Mouse (Mus musculus): Measurements from ENCODE around the gene Tas2r108. TPM values are rescaled to one million over a fixed set of nuclear protein-coding genes. Genes with fewer than 3 reads are reported as not detected.

Tas2r108 gene
- polyA plus RNA-seq (2012; fragmentation: generic; extraction: Trizol), result not detected

DNA sequence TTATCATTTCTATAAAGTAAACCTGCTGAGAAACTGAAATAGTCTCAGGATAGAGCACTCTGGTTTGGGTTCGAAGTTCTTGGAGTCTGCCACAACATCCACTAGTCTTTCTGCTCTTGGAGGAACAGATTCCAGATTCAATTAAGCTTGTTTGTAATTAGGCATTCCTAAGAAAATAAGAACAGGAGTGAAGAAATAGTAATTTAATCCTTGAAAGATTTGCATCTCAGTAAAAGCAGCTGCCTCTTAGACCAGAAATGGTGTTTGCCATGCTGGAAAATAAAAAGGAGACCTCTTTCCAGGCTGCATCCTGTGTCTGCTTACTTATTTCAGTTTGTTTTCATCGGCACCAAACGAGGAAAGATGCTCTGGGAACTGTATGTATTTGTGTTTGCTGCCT lies at the start of gene Tas2r108:
Tas2r108 (plus strand) TSS at position 301 of the 400 bp plus-strand sequence.
- no peak for TF ChIP-seq POLR2AphosphoS2 (IDR thresholded peaks at IDR 0.05; ENCODE audit: insufficient read length, low read depth)
- TF ChIP-seq POLR2A (IDR thresholded peaks at IDR 0.05; ENCODE audit: insufficient read length, low read depth), result no peak
- no peak for TF ChIP-seq TCF12 (IDR thresholded peaks at IDR 0.05; ENCODE audit: insufficient read depth, poor library complexity, severe bottlenecking)
- no peak for TF ChIP-seq USF1 (IDR thresholded peaks at IDR 0.05; ENCODE audit: low read depth)
- TF ChIP-seq SRF (IDR thresholded peaks at IDR 0.05; ENCODE audit: control insufficient read depth, insufficient read length, low read depth), result no peak
- no peak for TF ChIP-seq MYOG (IDR thresholded peaks at IDR 0.05; ENCODE audit: control insufficient read depth in 1 of 3, insufficient read depth in 1 of 3, insufficient read length in 2 of 3, low read depth in 2 of 3)
- no peak for TF ChIP-seq CEBPB (IDR thresholded peaks at IDR 0.05; ENCODE audit: insufficient read depth, poor library complexity, severe bottlenecking)
- TF ChIP-seq MAX (IDR thresholded peaks at IDR 0.05; ENCODE audit: low read depth), result no peak
- TF ChIP-seq E2F4 (IDR thresholded peaks at IDR 0.05; ENCODE audit: insufficient read depth), result no peak
- no peak for TF ChIP-seq REST (IDR thresholded peaks at IDR 0.05; ENCODE audit: insufficient read depth, insufficient read length)
- TF ChIP-seq TCF3 (IDR thresholded peaks at IDR 0.05; ENCODE audit: insufficient read length, low read depth), result no peak
- no peak for TF ChIP-seq MYOD1 (IDR thresholded peaks at IDR 0.05; ENCODE audit: control insufficient read depth in 1 of 3, insufficient read length in 2 of 3, low read depth in 2 of 3)
- H3K36me3 ChIP-seq (ENCODE audit: control insufficient read depth, insufficient read depth), result no peaks in the 10 kb centered on the region

DNA sequence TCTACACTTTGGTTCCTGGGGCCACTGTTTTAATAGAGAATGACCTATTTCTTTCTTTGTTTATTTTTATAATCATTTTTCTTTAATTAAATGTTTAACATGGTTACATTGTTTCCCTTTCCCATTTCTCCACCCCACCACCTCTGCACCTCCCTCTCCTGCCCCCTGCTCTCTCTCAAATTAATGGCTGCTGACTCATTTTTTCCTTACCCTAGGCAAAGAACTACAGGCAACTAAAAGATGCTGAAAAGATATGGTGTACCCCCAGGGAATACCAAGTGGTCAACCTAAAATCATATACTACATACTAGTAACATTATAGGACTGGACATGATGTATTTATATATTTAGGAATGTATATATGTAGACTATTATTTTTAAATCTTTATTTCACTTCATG lies 44.7 kb upstream of the Tas2r108 start:
- Histone ChIP-seq H3K27me3 (ENCODE audit: control insufficient read depth, insufficient read depth, insufficient read length) (peaks cover 18% of the 10 kb centered on the region), H3K4me3 (no peak overlapping the region), H3K36me3 (ENCODE audit: control insufficient read depth, insufficient read depth) (no peaks in the 10 kb centered on the region), H3K4me2 (ENCODE audit: low read depth) (no peak overlapping the region), H3K79me2 (ENCODE audit: control insufficient read depth, insufficient read depth) (no peaks in the 10 kb centered on the region), H3ac (ENCODE audit: control insufficient read depth, insufficient read length) (no peak overlapping the region)
- TF ChIP-seq MAX (IDR thresholded peaks at IDR 0.05; ENCODE audit: low read depth), result no peak
- no peak for TF ChIP-seq CEBPB (IDR thresholded peaks at IDR 0.05; ENCODE audit: insufficient read depth, poor library complexity, severe bottlenecking)
- no peak for TF ChIP-seq MYOG (IDR thresholded peaks at IDR 0.05; ENCODE audit: control insufficient read depth in 1 of 3, insufficient read depth in 1 of 3, insufficient read length in 2 of 3, low read depth in 2 of 3)
- TF ChIP-seq REST (IDR thresholded peaks at IDR 0.05; ENCODE audit: insufficient read depth, insufficient read length), result no peak
- TF ChIP-seq POLR2A (IDR thresholded peaks at IDR 0.05; ENCODE audit: insufficient read length, low read depth), result no peak
- TF ChIP-seq MYOD1 (IDR thresholded peaks at IDR 0.05; ENCODE audit: control insufficient read depth in 1 of 3, insufficient read length in 2 of 3, low read depth in 2 of 3), result no peak
- TF ChIP-seq SRF (IDR thresholded peaks at IDR 0.05; ENCODE audit: control insufficient read depth, insufficient read length, low read depth), result no peak
- no peak for TF ChIP-seq E2F4 (IDR thresholded peaks at IDR 0.05; ENCODE audit: insufficient read depth)
- TF ChIP-seq TCF3 (IDR thresholded peaks at IDR 0.05; ENCODE audit: insufficient read length, low read depth), result no peak
- no peak for TF ChIP-seq USF1 (IDR thresholded peaks at IDR 0.05; ENCODE audit: low read depth)
- no peak for TF ChIP-seq POLR2AphosphoS2 (IDR thresholded peaks at IDR 0.05; ENCODE audit: insufficient read length, low read depth)
- no peak for TF ChIP-seq TCF12 (IDR thresholded peaks at IDR 0.05; ENCODE audit: insufficient read depth, poor library complexity, severe bottlenecking)

More for the DNA sequence above, at the start of gene Tas2r108:
- no peak within 1 kb of the TSS for H3ac ChIP-seq (ENCODE audit: control insufficient read depth, insufficient read length)
- H3K4me2 ChIP-seq (ENCODE audit: low read depth), result no peak within 1 kb of the TSS
- no peaks in the 10 kb centered on the region for H3K27me3 ChIP-seq (ENCODE audit: control insufficient read depth, insufficient read depth, insufficient read length)
- no peaks in the 10 kb centered on the region for H3K79me2 ChIP-seq (ENCODE audit: control insufficient read depth, insufficient read depth)
- no peak within 1 kb of the TSS for H3K4me3 ChIP-seq

DNA sequence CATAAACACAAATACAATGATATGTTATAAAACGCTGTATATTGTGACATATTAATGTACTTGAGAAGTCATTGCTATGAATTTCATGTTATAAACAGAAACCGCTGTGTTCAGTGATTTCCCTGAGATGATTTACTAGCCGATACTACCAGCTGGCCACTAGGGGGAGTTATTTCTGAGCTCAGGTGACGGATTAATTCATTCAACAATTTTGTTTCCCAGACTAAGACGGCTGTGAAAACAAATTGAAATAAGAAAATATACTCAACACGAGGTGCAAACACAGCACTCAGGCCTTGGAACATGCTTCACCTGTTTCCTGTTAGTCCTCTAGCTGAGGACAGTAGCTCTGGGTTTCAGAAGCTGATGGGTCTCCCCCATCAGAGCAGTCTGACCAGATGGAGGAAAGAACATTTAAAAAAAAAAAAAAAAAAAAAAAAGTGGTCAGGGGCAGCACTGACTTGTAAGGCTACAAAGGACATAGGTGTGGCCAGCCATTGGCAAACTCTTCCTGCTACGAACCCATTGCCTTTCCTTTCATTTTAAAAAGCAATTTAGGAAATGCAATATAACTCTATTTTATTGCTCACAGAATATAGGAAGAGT lies 38.8 kb upstream of the Tas2r108 start:
- H3ac ChIP-seq (ENCODE audit: control insufficient read depth, insufficient read length), result no peak overlapping the region
- H3K4me3 ChIP-seq, result no peak overlapping the region
- no peak overlapping the region for H3K4me2 ChIP-seq (ENCODE audit: low read depth)
- H3K27me3 ChIP-seq (ENCODE audit: control insufficient read depth, insufficient read depth, insufficient read length), result peaks cover 4% of the 10 kb centered on the region
- no peaks in the 10 kb centered on the region for H3K79me2 ChIP-seq (ENCODE audit: control insufficient read depth, insufficient read depth)
- TF ChIP-seq MYOG (IDR thresholded peaks at IDR 0.05; ENCODE audit: control insufficient read depth in 1 of 3, insufficient read depth in 1 of 3, insufficient read length in 2 of 3, low read depth in 2 of 3) (no peak), REST (IDR thresholded peaks at IDR 0.05; ENCODE audit: insufficient read depth, insufficient read length) (no peak), MAX (IDR thresholded peaks at IDR 0.05; ENCODE audit: low read depth) (no peak), TCF3 (IDR thresholded peaks at IDR 0.05; ENCODE audit: insufficient read length, low read depth) (no peak), USF1 (IDR thresholded peaks at IDR 0.05; ENCODE audit: low read depth) (no peak), TCF12 (IDR thresholded peaks at IDR 0.05; ENCODE audit: insufficient read depth, poor library complexity, severe bottlenecking) (no peak), POLR2AphosphoS2 (IDR thresholded peaks at IDR 0.05; ENCODE audit: insufficient read length, low read depth) (no peak), CEBPB (IDR thresholded peaks at IDR 0.05; ENCODE audit: insufficient read depth, poor library complexity, severe bottlenecking) (no peak), POLR2A (IDR thresholded peaks at IDR 0.05; ENCODE audit: insufficient read length, low read depth) (no peak), MYOD1 (IDR thresholded peaks at IDR 0.05; ENCODE audit: control insufficient read depth in 1 of 3, insufficient read length in 2 of 3, low read depth in 2 of 3) (no peak), SRF (IDR thresholded peaks at IDR 0.05; ENCODE audit: control insufficient read depth, insufficient read length, low read depth) (no peak), E2F4 (IDR thresholded peaks at IDR 0.05; ENCODE audit: insufficient read depth) (no peak)
- H3K36me3 ChIP-seq (ENCODE audit: control insufficient read depth, insufficient read depth), result no peaks in the 10 kb centered on the region

DNA sequence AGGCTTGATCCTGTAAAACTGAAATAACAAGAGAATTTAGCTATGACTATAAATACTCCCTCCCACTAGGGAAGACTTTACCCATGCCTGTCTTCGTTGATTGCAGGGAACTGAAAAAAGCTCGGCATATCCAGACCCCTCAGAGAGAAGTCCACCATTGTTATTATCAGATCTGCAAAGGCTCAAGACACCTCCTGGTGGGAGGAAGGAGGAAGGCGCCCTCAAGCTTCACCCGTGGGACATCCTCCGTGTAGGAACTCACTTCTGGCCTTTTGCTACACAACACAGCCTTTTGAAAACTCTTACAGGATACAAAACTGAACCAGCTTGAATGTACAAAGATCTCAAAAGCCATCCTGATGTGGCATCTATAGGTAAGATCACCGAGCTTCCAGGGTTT lies 27.6 kb upstream of the Tas2r108 start:
- H3K4me2 ChIP-seq (ENCODE audit: low read depth), result no peak overlapping the region
- no peaks in the 10 kb centered on the region for H3K27me3 ChIP-seq (ENCODE audit: control insufficient read depth, insufficient read depth, insufficient read length)
- no peaks in the 10 kb centered on the region for H3K79me2 ChIP-seq (ENCODE audit: control insufficient read depth, insufficient read depth)
- no peak overlapping the region for H3K4me3 ChIP-seq
- TF ChIP-seq POLR2AphosphoS2 (IDR thresholded peaks at IDR 0.05; ENCODE audit: insufficient read length, low read depth) (no peak), CEBPB (IDR thresholded peaks at IDR 0.05; ENCODE audit: insufficient read depth, poor library complexity, severe bottlenecking) (no peak), MYOG (IDR thresholded peaks at IDR 0.05; ENCODE audit: control insufficient read depth in 1 of 3, insufficient read depth in 1 of 3, insufficient read length in 2 of 3, low read depth in 2 of 3) (no peak)
- H3K36me3 ChIP-seq (ENCODE audit: control insufficient read depth, insufficient read depth), result no peaks in the 10 kb centered on the region
- H3ac ChIP-seq (ENCODE audit: control insufficient read depth, insufficient read length), result no peak overlapping the region

Measured in myocyte (in vitro differentiated cells).